ENCODE assay signal across 20 mouse cellular contexts in genomic region chr12:84478937-84479336, GRCm38 (mm10).
"Had no signal": no experiment of that assay in that cellular context is flagged by ENCODE, and none has a peak within 500 bp of the region (broad histone marks: within the 10 kb centered on the region; RNA-seq: fewer than 3 reads in every experiment).

No protein-coding gene starts in this region.

- ATAC-seq: intestine, postnatal 0 days; liver, embryonic 12.5 days; midbrain, embryonic 15.5 days had no signal

- H3K9ac ChIP-seq: hindbrain, embryonic 15.5 days; limb, embryonic 13.5 days; liver, embryonic 12.5 days; liver, embryonic 15.5 days; lung, embryonic 15.5 days; midbrain, embryonic 15.5 days; neural tube, embryonic 13.5 days; stomach, embryonic 15.5 days had no signal

- H3K4me1 ChIP-seq: hindbrain, embryonic 15.5 days; limb, embryonic 13.5 days; lung, embryonic 15.5 days; midbrain, embryonic 15.5 days; neural tube, embryonic 13.5 days; stomach, embryonic 15.5 days had no signal

- H3K9me3 ChIP-seq: hindbrain, embryonic 15.5 days; limb, embryonic 10.5 days; limb, embryonic 13.5 days; liver, embryonic 12.5 days; liver, embryonic 15.5 days; lung, embryonic 15.5 days; midbrain, embryonic 15.5 days; neural tube, embryonic 13.5 days; stomach, embryonic 15.5 days had no signal

- H3K27me3 ChIP-seq: limb, embryonic 13.5 days; liver, embryonic 12.5 days; liver, embryonic 15.5 days; lung, embryonic 15.5 days; midbrain, embryonic 15.5 days; stomach, embryonic 15.5 days had no signal

- H3K4me2 ChIP-seq: hindbrain, embryonic 15.5 days; limb, embryonic 13.5 days; liver, embryonic 12.5 days; liver, embryonic 15.5 days; lung, embryonic 15.5 days; midbrain, embryonic 11.5 days; midbrain, embryonic 15.5 days; neural tube, embryonic 13.5 days; stomach, embryonic 15.5 days had no signal

- DNase-seq: layer of hippocampus, adult 9-11 months; liver; lung, adult 18-20 months; lung, postnatal 4 days; retina, postnatal 1 day; right cerebral cortex, postnatal 25 days; spleen, adult 18-20 months; thymus, postnatal 25 days had no signal

- H3K4me3 ChIP-seq: hindbrain, embryonic 15.5 days; layer of hippocampus, adult 2 months; limb, embryonic 10.5 days; limb, embryonic 13.5 days; liver, embryonic 12.5 days; liver, embryonic 15.5 days; lung, embryonic 15.5 days; midbrain, embryonic 15.5 days; neural tube, embryonic 13.5 days; stomach, embryonic 15.5 days had no signal

- H3K27ac ChIP-seq: hindbrain, embryonic 15.5 days; layer of hippocampus, adult 2 months; limb, embryonic 10.5 days; limb, embryonic 13.5 days; liver, embryonic 12.5 days; liver, embryonic 15.5 days; lung, embryonic 15.5 days; midbrain, embryonic 15.5 days; neural tube, embryonic 13.5 days; stomach, embryonic 15.5 days had no signal

- H3K36me3 ChIP-seq: hindbrain, embryonic 15.5 days; midbrain, embryonic 15.5 days; stomach, embryonic 15.5 days had no signal
